Mouse (Mus musculus): ENCODE results near the gene Yme1l1.

Gene Yme1l1

DNA sequence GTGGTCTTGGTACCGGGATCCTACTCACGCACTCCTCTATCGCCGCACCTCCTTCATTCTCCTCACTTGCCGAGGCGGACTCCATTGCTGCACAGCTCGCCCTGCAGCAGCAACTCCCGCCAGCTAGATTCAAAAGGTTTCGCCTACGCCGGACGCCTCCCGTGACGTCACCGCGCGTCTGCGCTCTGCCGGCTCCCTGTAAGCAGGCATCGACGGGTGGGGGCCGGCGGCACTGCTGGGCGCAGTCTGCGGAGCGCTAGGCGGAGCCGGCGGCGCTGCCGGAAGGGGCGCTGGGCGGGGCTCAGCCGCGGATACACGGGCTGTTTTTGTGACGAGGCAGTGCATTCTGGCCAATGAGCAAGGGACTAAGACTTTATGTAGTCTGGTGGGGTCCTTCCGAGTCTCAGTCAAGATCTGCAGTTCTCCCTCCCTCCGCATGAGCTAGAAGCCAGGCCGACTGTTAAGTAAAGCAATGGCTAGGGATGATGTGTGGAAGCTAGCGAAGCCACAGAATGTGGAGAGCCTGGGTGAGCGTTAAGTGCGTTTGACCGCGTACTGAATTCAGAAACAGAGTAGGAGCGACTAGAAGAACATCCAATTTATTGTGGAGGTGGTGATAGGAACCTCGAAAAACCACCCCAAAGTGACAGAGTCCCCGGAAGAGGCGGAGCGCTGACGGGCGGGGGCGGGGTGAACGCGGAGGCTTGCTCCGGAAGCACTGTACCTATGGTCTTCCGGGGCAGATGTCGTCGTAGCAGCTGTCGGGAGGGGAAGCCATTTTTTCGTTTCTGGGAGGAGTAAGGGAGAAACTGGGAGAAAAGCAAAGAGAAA, at the start of gene Yme1l1, which contains the start of gene Mastl:
Yme1l1 (plus strand) TSS at position 593 of the 831 bp plus-strand sequence.
Mastl (minus strand) TSS at position 248 of the 831 bp plus-strand sequence.
- peak; percentile 96 to 99 for DNase-seq

DNA sequence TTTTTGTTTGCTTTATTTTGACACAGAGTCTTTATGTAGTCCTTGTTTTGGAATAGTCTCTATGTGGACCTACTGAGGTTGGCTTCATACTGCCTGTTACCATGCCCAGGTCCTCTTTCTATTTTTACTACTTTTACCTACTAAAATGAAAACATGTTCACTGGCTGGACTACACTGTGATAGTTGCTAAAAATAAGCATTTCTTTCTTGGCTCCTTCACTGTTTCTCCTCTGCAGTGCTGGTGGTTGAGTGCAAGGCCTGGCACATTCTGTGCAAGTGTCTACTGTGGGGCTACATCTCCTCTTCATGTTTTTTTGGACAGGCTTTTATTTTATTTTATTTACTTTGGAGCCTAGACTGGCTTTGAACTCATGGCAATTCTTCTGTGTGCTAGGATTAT, 36.6 kb upstream of the Yme1l1 start:
- peak in 1 of 2 experiments; percentile 10 for DNase-seq

DNA sequence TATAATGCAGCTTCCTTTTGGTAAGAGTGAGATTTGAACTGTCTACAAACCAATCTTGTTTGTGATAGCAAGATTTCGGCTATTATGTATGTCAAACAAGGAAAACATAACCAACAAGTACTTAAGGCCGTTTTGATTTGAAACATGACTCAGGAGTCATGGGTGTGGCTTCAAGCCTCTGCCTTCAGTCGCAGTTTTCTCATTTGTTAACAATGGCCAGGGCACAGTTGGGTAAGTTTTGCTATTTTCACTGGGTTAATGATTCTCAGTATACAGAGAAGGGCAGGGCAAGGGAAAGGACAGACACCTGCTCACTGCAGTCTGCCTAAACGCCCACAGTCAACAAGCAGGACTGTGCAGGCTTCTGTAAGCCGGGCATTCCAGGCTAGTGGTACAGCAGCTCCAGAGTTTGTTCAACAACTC, 959 bp upstream of the Yme1l1 start:
- DNase-seq = no peak

DNA sequence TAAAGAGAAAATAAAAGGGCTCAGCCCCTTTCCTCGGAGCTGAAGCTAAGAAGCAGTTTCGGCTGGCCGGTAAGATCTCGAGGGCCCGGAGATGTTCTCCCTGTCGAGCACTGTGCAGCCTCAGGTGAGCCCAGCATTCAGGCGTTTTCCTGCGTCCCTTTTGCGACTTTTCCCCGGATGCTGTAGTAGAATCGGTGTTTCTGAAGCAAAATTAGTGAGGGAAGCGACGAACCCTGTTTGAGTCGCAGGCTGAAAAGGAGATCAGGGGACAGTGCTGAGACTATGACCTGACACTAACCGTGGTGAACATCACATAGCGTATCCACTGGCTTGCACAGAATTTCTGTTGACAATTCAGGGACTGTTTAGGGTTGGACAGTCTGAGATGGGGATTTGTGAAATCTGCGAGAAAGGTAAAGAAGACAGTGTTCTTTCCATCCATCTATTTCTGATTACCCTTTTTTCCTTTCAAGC, 476 bp downstream of the Yme1l1 start:
- DNase-seq = no peak

DNA sequence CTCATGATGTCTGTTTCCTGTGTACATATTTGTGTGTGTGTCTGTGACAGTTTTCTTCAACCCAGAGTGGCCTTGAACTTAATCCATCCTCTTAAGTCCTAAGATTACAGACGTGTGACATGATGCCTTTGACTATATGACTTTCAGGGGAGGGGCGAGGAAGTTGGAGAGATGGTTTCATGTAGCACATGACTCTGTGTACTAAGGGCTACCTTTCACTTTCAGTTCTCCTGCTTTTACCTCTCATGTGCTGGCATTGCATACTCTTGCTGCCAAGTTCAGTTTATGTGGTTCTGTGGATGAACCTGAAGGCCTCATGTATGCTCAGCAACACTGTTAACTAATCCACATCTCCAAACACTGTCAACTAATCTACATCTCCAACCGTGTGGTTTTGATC, 16.1 kb downstream of the Yme1l1 start:
- no peak for DNase-seq

DNA sequence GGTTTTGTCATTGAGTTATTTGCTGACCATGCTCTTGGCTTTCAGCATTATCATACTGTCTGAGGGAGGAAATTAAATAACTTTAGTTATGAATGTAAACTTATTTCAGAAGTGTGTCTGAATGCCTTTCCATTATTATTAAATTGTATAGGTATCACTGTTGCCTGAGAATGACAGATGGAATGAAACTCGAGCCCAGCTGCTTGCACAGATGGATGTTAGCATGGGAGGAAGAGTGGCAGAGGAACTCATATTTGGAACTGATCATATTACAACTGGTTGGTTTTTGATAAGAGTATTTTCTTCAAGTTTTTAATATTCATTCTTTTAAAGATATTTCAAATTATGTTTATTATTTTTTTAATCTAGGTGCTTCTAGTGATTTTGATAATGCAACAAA, 38.2 kb downstream of the Yme1l1 start:
- peak in 1 of 2 experiments; percentile 26 for DNase-seq

DNA sequence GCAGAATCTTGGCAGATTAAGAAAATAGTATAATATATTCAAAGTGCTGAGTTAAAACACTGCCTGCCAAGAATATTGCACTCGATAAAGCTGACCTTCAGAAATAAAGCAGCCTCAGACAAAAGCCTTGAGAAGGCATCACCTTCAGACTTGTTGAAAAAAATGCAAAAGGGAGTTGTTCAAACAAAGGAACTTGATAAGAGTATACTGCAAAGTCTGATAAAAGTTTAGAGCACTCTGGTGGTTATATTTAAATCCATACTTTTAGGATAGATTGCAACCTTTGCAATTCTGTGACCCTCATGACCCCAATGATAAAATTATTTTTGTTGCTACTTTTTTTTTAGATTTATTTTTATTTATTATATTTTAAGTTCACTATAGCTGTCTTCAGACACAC, 44.9 kb downstream of the Yme1l1 start:
- no peak for DNase-seq

DNA sequence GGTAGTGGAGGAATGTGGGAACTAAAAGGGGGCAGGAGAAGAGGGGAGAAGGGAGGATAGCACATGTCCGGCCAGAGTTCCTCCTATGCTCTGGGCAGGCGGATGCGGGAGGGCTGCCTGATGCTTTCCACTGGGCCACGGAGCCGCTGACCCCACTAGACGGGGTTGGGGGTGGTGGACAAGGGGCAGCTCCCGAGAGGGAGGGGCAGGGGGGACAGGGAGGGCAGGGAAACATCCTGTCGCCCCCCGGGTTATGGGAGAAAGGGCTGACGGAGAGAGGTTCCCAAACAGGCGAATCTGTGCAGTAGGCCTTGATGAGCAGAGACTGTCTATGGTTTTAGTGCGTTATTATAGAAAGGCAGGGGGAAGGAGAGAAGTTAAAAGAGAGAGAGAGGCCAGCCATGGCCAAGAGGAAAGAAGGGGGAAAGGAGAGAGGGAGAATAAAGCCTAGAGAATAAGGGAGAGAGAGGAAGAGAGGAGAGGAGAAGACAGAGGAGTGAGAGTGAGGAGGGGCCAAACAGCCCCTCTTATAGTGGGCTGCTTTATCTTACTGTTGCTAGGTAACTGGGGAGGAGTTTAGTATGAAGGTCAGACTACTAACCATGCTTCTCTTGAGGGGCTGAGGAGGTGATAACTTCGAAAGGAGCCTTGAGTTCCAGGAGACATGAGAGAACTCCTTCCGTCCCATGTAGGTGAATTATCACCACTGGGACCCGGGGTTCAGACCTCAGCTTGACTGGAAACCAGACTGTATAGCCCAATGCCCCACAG, 46.9 kb downstream of the Yme1l1 start:
- DNase-seq = no peak

DNA sequence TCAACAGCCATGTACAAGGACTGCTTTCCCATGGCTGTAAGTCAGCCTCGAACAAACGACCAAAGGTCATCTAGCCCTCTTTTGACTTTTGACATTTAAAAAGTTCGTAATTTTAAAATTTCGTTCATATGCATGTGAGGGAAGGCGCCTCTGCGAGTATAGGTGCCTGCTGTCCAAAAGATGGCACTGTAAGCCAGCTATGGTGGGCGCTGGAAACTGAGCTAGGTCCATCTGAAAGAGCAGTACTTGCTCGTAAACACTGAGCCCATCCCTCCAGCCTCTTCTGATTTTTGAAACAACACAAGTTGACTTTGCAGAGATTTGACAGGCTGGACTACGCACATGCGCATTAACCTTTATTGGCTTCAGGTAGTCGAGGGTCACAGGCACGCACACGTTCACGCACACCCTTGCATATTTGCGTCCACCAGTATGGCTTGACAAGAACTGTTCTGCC, 50.9 kb downstream of the Yme1l1 start, which contains the start of gene 4931423N10Rik:
4931423N10Rik (plus strand) TSS at position 407 of the 457 bp plus-strand sequence.
- DNase-seq = no peak

DNA sequence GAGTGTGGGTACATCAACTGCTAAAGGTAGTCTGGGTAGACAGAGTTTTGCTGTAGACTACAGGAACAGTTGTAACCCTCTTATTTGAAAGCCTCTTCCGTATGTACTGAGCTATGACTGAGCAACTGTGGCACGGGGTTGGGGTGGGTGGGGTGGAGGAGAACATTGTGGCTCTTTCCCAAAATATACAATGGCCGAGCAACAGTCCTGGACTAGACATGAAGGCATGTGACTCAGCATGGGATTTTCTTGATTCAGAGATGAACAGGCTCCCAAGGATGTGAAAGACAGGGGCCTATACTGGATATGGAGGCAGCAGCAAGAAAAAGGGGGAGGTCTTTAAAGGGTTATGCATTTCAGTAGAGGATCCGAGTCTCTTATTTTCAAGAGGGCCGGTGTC, 57.5 kb downstream of the Yme1l1 start:
- no peak for DNase-seq

DNA sequence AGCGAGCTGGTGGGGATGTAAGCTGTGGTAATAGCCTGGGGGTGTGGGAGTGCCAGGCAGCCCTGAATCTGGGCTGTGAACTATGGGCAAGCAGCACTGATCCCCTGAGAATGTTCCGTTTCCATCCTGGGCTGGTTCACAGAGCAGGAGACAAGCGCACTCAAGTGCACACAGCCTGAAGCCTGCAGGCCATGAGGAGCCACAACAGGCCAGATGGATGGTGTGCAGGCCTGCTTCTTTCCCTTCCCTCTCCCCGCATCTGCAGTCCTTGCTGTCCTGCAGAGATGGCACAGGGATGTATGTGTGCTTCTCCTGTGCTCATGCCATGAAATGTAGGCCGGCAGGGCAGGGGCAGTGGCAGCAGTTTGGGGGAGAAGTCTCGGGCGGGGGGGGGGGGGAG, 69.0 kb downstream of the Yme1l1 start:
- DNase-seq = no peak

DNA sequence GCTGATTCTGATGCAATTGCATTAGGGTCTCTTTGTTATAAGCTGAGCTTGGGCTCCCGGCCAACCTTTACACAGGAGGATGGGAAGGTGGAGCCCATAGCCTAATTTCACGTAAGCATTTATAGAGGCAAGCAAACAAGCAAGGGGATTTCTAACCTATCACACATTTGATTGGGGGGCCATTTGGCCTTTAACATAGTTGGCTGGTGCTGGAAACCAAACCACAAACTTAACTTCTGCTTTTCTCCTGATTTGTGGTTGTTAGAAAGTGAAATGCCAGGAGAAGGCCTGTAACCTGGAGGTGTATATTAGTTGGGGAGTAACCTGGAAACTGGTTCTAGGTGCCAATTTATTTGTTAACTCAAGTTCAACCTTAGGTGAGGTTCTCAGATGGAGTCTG, 72.3 kb downstream of the Yme1l1 start:
- DNase-seq = no peak

DNA sequence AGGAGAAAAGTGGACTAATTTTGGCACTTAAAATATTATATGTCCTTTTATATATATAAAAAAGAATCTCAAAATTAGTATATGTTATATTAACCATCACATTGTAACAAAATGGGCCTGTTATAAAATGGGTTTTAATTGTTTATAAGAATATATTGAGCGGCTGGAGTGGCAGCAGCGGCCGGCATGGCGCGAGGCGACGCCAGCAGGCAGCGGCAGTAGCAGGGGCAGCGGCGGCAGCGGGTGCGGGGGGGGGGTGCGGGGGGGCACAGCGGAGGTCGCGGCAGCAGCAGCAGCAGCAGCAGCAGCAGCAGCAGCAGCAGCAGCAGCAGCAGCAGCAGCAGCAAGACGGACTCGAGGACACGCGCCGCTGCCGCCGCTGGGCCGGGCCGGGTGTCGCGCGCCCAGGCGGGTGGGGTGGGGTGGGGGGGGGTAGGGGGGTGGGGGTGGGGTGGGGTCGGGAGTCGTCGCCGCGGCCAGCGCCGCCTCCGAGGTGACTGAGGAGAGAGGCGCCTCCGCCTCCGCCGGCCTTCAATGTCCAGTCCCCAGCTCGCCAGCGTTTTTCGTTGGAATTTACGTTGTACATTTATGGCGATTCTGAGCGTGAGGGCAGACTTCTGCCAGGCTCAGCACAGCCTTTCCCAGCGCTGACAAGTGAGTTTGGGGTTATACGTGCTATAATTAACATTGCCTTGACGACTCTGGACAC, 78.0 kb downstream of the Yme1l1 start:
- peak; percentile 15 to 22 for DNase-seq

All from cerebellum, postnatal 25 days (tissue).